9 mouse cellular contexts compared by ENCODE assay signal in the genomic region with DNA sequence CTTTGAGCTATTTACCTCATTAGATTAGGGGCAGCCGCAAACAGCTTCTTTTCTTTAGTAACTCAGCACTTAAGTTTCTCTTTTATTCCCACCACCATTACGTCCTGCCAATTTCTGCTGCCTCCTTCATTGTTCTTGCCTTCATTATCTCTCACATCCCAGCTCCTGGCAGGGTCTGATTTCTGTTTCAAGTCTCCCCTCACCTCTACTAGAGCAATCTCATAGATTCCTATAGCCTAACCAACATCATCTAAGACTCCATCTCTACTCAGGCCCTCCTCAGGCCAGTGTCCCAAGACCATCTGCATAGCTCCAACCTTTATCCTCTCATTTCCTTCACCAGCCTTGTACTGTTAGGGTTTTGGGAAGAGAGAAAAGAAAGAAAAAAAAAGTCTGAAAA. TPM values are rescaled to one million over a fixed set of nuclear protein-coding genes. Genes with fewer than 3 reads are reported as not detected.
DNase-seq lines count a peak whose midpoint lies in the region; ATAC-seq and TF ChIP-seq lines count a peak whose summit lies in the region.
"Had no signal": no experiment of that assay in that cellular context is flagged by ENCODE, and none has a peak within 500 bp of the region (broad histone marks: within the 10 kb centered on the region; RNA-seq: fewer than 3 reads in every experiment).

No protein-coding gene starts in this region.

- no peak overlapping the region for H3K27ac ChIP-seq in heart, adult 2 months
- 0 out of 2 replicates have a peak overlapping the region, but pooled peaks have one; percentile 39 for H3K27ac ChIP-seq in lung, embryonic 15.5 days
- peak overlapping the region; percentile 85 for H3K27ac ChIP-seq in hindbrain, postnatal 0 days
- peak overlapping the region; percentile 52; the same call in 1 of the 2 replicates for H3K27ac ChIP-seq in stomach, embryonic 16.5 days (ENCODE audit: low read length)
- H3K27ac ChIP-seq: intestine, embryonic 15.5 days had no signal

- H3K79me2 ChIP-seq in heart, adult 2 months (replicated peaks; ENCODE audit: control insufficient read depth, insufficient read depth, low read length) = no peaks in the 10 kb centered on the region

- H3K4me2 ChIP-seq in lung, embryonic 15.5 days = peak overlapping the region; percentile 56
- H3K4me2 ChIP-seq in hindbrain, postnatal 0 days (ENCODE audit: low read depth, low read length) = peak overlapping the region; percentile 42
- peak overlapping the region; percentile 59 for H3K4me2 ChIP-seq in stomach, embryonic 16.5 days (ENCODE audit: low read depth, low read length)

- no peak for TF ChIP-seq CTCF in heart, adult 2 months (IDR thresholded peaks at IDR 0.05)
- no peak for TF ChIP-seq CTCF in hindbrain, postnatal 0 days (IDR thresholded peaks at IDR 0.05; ENCODE audit: low read depth)

- no peak for DNase-seq in heart, adult 2 months
- DNase-seq in heart, postnatal 36 days = no peak
- no peak for DNase-seq in lung, postnatal 25 days (ENCODE audit: low spot score)
- no peak for DNase-seq in hindbrain, postnatal 0 days (ENCODE audit: low spot score)
- no peak for DNase-seq in thymus, postnatal 25 days
- DNase-seq in thymus, postnatal 4 days = no peak

- ATAC-seq in lung, embryonic 15.5 days (ENCODE audit: borderline replicate concordance, extremely low read depth, low FRiP score, low TSS enrichment) = no peak
- peak; percentile 12 for ATAC-seq in hindbrain, postnatal 0 days
- no peak for ATAC-seq in stomach, embryonic 16.5 days (ENCODE audit: insufficient read depth, low FRiP score)

- no peaks in the 10 kb centered on the region for H3K27me3 ChIP-seq in heart, adult 2 months (ENCODE audit: control insufficient read depth, insufficient read depth, low read length)
- H3K27me3 ChIP-seq in lung, embryonic 15.5 days = 0 out of 2 replicates have a peak, but pooled peaks cover 3% of the 10 kb centered on the region
- H3K27me3 ChIP-seq in hindbrain, postnatal 0 days (ENCODE audit: insufficient read depth, low read length) = no peaks in the 10 kb centered on the region
- H3K27me3 ChIP-seq in stomach, embryonic 16.5 days (ENCODE audit: control insufficient read depth, insufficient read depth, low read length) = no peaks in the 10 kb centered on the region
- H3K27me3 ChIP-seq: intestine, embryonic 15.5 days had no signal

- no peak for TF ChIP-seq EP300 in heart, adult 2 months (IDR thresholded peaks at IDR 0.05; ENCODE audit: insufficient read depth, low read depth, low read length)

- H3K4me3 ChIP-seq in heart, adult 2 months = 0 out of 2 replicates have a peak overlapping the region, but pooled peaks have one; percentile 13
- H3K4me3 ChIP-seq in lung, embryonic 15.5 days = no peak overlapping the region
- no peak overlapping the region for H3K4me3 ChIP-seq in hindbrain, postnatal 0 days (ENCODE audit: low read length)
- H3K4me3 ChIP-seq in stomach, embryonic 16.5 days (replicated peaks; ENCODE audit: low read length) = no peak overlapping the region
- H3K4me3 ChIP-seq: intestine, embryonic 15.5 days had no signal

- TF ChIP-seq POLR2A in heart, adult 2 months (IDR thresholded peaks at IDR 0.05; ENCODE audit: insufficient read depth, low read depth, low read length) = no peak

- 31% methylated on average over 2 of the region's 2 CpGs for WGBS in heart, adult 2 months
- 63% methylated on average over 2 of the region's 2 CpGs for WGBS in lung, embryonic 15.5 days
- WGBS in hindbrain, postnatal 0 days = 24% methylated on average over 2 of the region's 2 CpGs
- 51% methylated on average over 2 of the region's 2 CpGs for WGBS in stomach, embryonic 16.5 days

- no peaks in the 10 kb centered on the region for H3K36me3 ChIP-seq in heart, adult 2 months (ENCODE audit: control insufficient read depth, insufficient read depth, low read length)
- H3K36me3 ChIP-seq in lung, embryonic 15.5 days = no peaks in the 10 kb centered on the region
- H3K36me3 ChIP-seq in hindbrain, postnatal 0 days (ENCODE audit: insufficient read depth, low read length) = no peaks in the 10 kb centered on the region
- H3K36me3 ChIP-seq in stomach, embryonic 16.5 days (ENCODE audit: control insufficient read depth, insufficient read depth, low read length) = no peaks in the 10 kb centered on the region
- H3K36me3 ChIP-seq: intestine, embryonic 15.5 days had no signal

- H3K9ac ChIP-seq in heart, adult 2 months (ENCODE audit: low read depth, low read length) = no peak overlapping the region
- no peak overlapping the region for H3K9ac ChIP-seq in lung, embryonic 15.5 days
- no peak overlapping the region for H3K9ac ChIP-seq in hindbrain, postnatal 0 days (replicated peaks; ENCODE audit: low read length)
- H3K9ac ChIP-seq in stomach, embryonic 16.5 days (ENCODE audit: low read length) = no peak overlapping the region
- H3K9ac ChIP-seq: intestine, embryonic 15.5 days had no signal

- no peaks in the 10 kb centered on the region for H3K9me3 ChIP-seq in lung, embryonic 15.5 days
- no peaks in the 10 kb centered on the region for H3K9me3 ChIP-seq in hindbrain, postnatal 0 days (ENCODE audit: low read length)
- H3K9me3 ChIP-seq in stomach, embryonic 16.5 days (replicated peaks; ENCODE audit: control insufficient read depth, low read length) = no peaks in the 10 kb centered on the region
- H3K9me3 ChIP-seq: intestine, embryonic 15.5 days had no signal

- intact Hi-C loops in heart, adult 2 months (cut with DNase I) = loop anchor here (5.0 kb wide), 1 partner anchor 202 kb away; the partner anchor contains the start of gene Ppp1r3c
- intact Hi-C loops in heart, postnatal 36 days (cut with DNase I) = loop anchor here (5.0 to 10.0 kb wide), 2 partner anchors 202 to 450 kb away; partner anchors contain the start of genes Ppp1r3c and Rpp30

- peaks cover 1% of the 10 kb centered on the region; the same call in 1 of the 2 replicates for H3K4me1 ChIP-seq in heart, adult 2 months (ENCODE audit: control insufficient read depth, insufficient read depth, low read length)
- peaks cover 26% of the 10 kb centered on the region for H3K4me1 ChIP-seq in lung, embryonic 15.5 days
- peaks cover 15% of the 10 kb centered on the region for H3K4me1 ChIP-seq in hindbrain, postnatal 0 days (ENCODE audit: insufficient read depth, low read length)
- peaks cover 21% of the 10 kb centered on the region for H3K4me1 ChIP-seq in stomach, embryonic 16.5 days (ENCODE audit: control insufficient read depth, insufficient read depth, low read length)

RNA-seq across cellular contexts. Expression of gene Hectd2, which starts 19.3 kb away (rescaled TPM):
- total RNA-seq in heart, adult 2 months (2021) = 1 to 10 TPM; 1.8 to 2.1 TPM
- 0.82 and 1.7 TPM in 2 replicates for polyA plus RNA-seq in heart, adult 2 months (2012; rRNA removed)
- 1 to 10 TPM; 1.6 to 2.5 TPM for total RNA-seq in heart, postnatal 36 days (2021)
- polyA plus RNA-seq in lung, embryonic 15.5 days (2015; fragmentation: Nextera tagmentation; extraction: Ambion mirVana) = 3.8 and 4.6 TPM in 2 replicates
- total RNA-seq in hindbrain, postnatal 0 days (2014; rRNA removed) = 14.0 and 20.7 TPM in 2 replicates
- 6.7 and 7.7 TPM in 2 replicates for polyA plus RNA-seq in hindbrain, postnatal 0 days (2015; fragmentation: Nextera tagmentation; extraction: Ambion mirVana)
- polyA plus RNA-seq in stomach, embryonic 16.5 days (2015; fragmentation: Nextera tagmentation; extraction: Ambion mirVana) = 2.8 and 3.3 TPM in 2 replicates
